Mouse (Mus musculus) ES-E14 (cell line): ENCODE data around the gene Gart. TPM values are rescaled to one million over a fixed set of nuclear protein-coding genes. Genes with fewer than 3 reads are reported as not detected.
A peak's percentile ranks its signal among the peaks of the same experiment; 100 is the strongest.

Source experiments
- DNase-seq: peaks from one replicate; pipeline ENCODE4 v3.0.0-alpha.2; 2013; ENCODE audit warnings: low read depth, low spot score
- H3K27ac ChIP-seq: 2 replicates; pipeline ENCODE4 v1.5.1; 2012; ENCODE audit warnings: low read depth, mild to moderate bottlenecking, low read length, moderate library complexity, mixed read lengths; ENCODE audit not compliant: poor library complexity, insufficient read depth, severe bottlenecking
- H3K36me3 ChIP-seq: 2 replicates; pipeline ENCODE4 v1.6.1; 2012; ENCODE audit warnings: mild to moderate bottlenecking, low read length, moderate library complexity, mixed read lengths; ENCODE audit not compliant: control insufficient read depth, poor library complexity, insufficient read depth, severe bottlenecking
- H3K4me1 ChIP-seq, 2 experiments: fragments of 150-350 bp in 1 of 2; sonication (generic) in 1 of 2; 2 replicates each; pipeline ENCODE4 v1.6.1; 2012; ENCODE audit warnings: low read length in 2 of 2, mild to moderate bottlenecking in 1 of 2, mixed read lengths in 1 of 2; ENCODE audit not compliant: control insufficient read depth in 2 of 2, insufficient read depth in 2 of 2, poor library complexity in 1 of 2
- H3K4me3 ChIP-seq, 2 experiments: fragments of 150-350 bp in 1 of 2; sonication (generic) in 1 of 2; 2 replicates each; pipeline ENCODE4 v1.5.1; 2012; ENCODE audit warnings: low read length in 2 of 2, low read depth in 1 of 2, mild to moderate bottlenecking in 1 of 2, mixed read lengths in 1 of 2; ENCODE audit not compliant: insufficient read depth in 1 of 2, poor library complexity in 1 of 2, severe bottlenecking in 1 of 2
- H3K9ac ChIP-seq: 2 replicates; pipeline ENCODE4 v1.6.1; 2012; ENCODE audit warnings: low read depth, mild to moderate bottlenecking, low read length, mixed read lengths; ENCODE audit not compliant: poor library complexity, insufficient read depth, severe bottlenecking
- H3K9me3 ChIP-seq: fragments of 150-350 bp; sonication (generic); 2 replicates; pipeline ENCODE4 v1.6.1; 2012; ENCODE audit warnings: low read depth, mild to moderate bottlenecking, low read length; ENCODE audit not compliant: control insufficient read depth, insufficient read depth
- CHD2 ChIP-seq: IDR thresholded peaks from 2 replicates; pipeline ENCODE4 v1.6.1; 2014; ENCODE audit warnings: mild to moderate bottlenecking, low read depth, low read length, inconsistent platforms
- HCFC1 ChIP-seq: IDR thresholded peaks from 2 replicates; pipeline ENCODE4 v1.6.1; 2012; ENCODE audit warnings: low read length, inconsistent platforms, borderline replicate concordance; ENCODE audit not compliant: insufficient read depth
- MAFK ChIP-seq: IDR thresholded peaks from 2 replicates; pipeline ENCODE4 v1.6.1; 2014; ENCODE audit warnings: mild to moderate bottlenecking, low read depth, low read length, inconsistent platforms; ENCODE audit not compliant: insufficient read depth
- ZC3H11A ChIP-seq: IDR thresholded peaks from 2 replicates; pipeline ENCODE4 v1.6.1; 2012; ENCODE audit warnings: low read depth, mild to moderate bottlenecking, inconsistent platforms, low read length, borderline replicate concordance
- ZNF384 ChIP-seq: IDR thresholded peaks from 2 replicates; pipeline ENCODE4 v1.6.1; 2012; ENCODE audit warnings: low read depth, low read length, inconsistent platforms
- in situ Hi-C, 2 experiments: fragments of 600-800 bp; cut with MboI; formaldehyde crosslinking; loops; one replicate each; pipeline ENCODE4 v1.15.1; 2025; ENCODE audit warnings: low sequenced_read_pairs in 2 of 2, inconsistent platforms in 1 of 2; ENCODE audit not compliant: unreplicated experiment in 2 of 2
- total RNA-seq: library from RNA; depleted of rRNA; stranded (reverse); fragments of 300-350 nt; gene quantifications from 2 replicates; pipeline ENCODE4 v1.2.3, GENCODE M21; 2012

Gart gene
- total RNA-seq, 1 experiment = 399 TPM

DNA sequence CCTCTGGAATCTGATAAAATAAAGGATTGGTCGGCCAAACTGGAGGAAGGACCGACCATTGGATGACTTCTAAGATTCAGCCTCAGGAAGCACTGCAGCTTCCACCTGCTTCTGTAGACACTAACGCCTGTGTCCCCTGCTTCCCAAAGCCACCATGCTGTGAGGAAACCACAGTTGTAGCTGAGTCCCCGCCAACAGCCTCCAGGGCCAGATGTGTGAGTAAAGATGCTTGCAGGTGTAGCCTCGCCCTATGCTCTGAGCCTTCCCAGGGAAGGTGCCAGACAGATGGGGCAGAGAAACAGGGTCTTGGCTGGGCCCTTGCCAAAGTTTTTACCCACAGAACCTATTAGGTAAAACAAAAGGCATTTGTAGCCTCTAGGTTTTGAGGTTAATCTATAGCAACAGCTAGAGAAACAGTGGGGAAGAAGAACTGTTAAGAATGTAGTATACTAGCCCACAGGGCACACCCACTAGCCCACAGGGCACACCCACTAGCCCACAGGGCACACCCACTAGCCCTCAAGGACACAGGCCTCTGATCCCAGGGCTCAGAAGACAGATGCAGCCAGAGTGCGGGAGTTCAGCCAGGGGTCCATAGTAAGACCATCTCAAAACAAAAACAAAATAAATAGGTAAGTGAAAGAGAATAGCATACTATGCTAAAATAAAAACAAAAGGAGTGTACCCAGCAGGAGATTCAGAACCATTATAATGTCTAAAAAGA lies 58.9 kb downstream of the Gart start:
- no peak overlapping the region for H3K27ac ChIP-seq
- peaks cover 0 to 11% of the 10 kb centered on the region in 2 experiments; a peak in 2 of 4 replicates for H3K4me1 ChIP-seq
- no peaks in the 10 kb centered on the region; the same call in 1 of the 2 replicates for H3K36me3 ChIP-seq
- no peaks in the 10 kb centered on the region for H3K9me3 ChIP-seq
- H3K9ac ChIP-seq = no peak overlapping the region
- peak; percentile 31 for DNase-seq
- in situ Hi-C loops = no loop called here
- no peak for TF ChIP-seq HCFC1
- TF ChIP-seq MAFK = no peak
- no peak for TF ChIP-seq CHD2
- TF ChIP-seq ZNF384 = no peak
- no peak for TF ChIP-seq ZC3H11A
- no peak overlapping the region for H3K4me3 ChIP-seq

DNA sequence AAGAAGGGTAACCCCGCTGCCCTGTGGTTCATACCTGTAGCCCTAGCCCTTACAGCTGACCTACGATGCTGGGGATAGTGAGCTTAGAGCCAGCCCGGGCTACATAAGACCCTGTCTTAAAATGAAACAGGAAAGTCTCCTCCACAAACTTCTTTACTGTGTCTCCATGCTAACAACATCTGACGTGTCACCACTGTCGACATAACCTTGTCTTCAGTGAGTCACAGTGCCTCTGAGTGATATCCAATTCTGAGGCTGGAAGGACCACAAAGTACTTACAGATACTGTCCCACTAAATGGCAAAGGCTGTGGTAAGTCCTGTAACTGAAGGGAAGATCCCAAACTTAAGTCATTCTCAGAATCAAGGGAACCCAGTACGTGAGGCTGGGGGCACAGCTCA lies 60.5 kb downstream of the Gart start:
- in situ Hi-C loops = no loop called here
- H3K9me3 ChIP-seq = no peaks in the 10 kb centered on the region
- H3K27ac ChIP-seq = no peak overlapping the region
- TF ChIP-seq CHD2 (no peak), HCFC1 (no peak), MAFK (no peak), ZNF384 (no peak), ZC3H11A (no peak)
- peaks cover 3% of the 10 kb centered on the region; the same call in 1 of the 2 replicates for H3K36me3 ChIP-seq
- no peak overlapping the region for H3K9ac ChIP-seq
- DNase-seq = no peak
- H3K4me1 ChIP-seq = peaks cover 0 to 11% of the 10 kb centered on the region in 2 experiments; a peak in 2 of 4 replicates
- no peak overlapping the region for H3K4me3 ChIP-seq

DNA sequence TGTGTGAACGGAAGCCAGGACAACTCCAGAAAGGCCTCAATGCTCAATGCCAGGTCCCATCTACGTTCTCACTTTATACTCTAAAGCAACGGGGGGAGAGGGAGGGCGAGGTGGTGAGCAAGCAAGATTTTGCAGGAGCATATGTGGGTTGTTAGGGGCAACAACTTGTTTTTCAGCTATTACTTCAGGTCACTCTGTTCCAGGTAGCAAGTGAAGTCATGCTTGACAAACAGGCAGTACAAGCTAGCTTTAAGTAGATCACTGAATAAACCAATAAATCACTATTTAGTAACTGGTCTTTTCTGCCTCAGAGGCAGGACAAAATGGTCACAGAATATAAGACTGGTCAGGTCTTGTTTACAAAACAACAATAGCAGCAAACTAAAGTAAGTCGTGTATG lies 61.1 kb downstream of the Gart start:
- H3K4me3 ChIP-seq = no peak overlapping the region
- no peak for TF ChIP-seq CHD2
- no peak for TF ChIP-seq MAFK
- no peak for TF ChIP-seq ZC3H11A
- TF ChIP-seq ZNF384 = no peak
- TF ChIP-seq HCFC1 = no peak
- peaks cover 4% of the 10 kb centered on the region; the same call in 1 of the 2 replicates for H3K36me3 ChIP-seq
- peaks cover 0 to 11% of the 10 kb centered on the region in 2 experiments; a peak in 2 of 4 replicates for H3K4me1 ChIP-seq
- DNase-seq = no peak
- no peak overlapping the region for H3K9ac ChIP-seq
- H3K9me3 ChIP-seq = no peaks in the 10 kb centered on the region
- in situ Hi-C loops = no loop called here
- H3K27ac ChIP-seq = no peak overlapping the region

DNA sequence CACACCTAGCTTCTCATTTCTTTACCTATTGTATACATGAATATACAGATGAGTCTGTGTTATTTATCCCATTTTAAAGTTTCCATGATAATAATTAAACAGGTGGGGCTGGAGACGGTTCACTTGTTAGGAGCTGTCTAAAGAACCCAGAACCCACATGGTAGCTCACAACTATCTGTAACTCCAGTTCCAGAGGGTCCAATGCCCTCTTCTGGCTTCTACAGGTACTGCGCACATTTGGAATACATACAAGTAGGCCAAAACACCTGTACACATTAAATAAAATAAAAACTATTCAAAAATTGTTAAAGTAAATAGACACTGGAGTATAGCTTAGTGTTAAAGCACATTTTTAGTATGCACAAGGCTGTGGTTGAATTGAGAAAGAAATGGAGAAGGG lies 64.4 kb downstream of the Gart start:
- peaks cover 4% of the 10 kb centered on the region; the same call in 1 of the 2 replicates for H3K36me3 ChIP-seq
- H3K9me3 ChIP-seq = no peaks in the 10 kb centered on the region
- peak; percentile 52 for DNase-seq
- TF ChIP-seq ZC3H11A (peak; percentile 33; the same call in 1 of the 2 replicates), CHD2 (no peak)
- H3K27ac ChIP-seq = no peak overlapping the region
- H3K4me3 ChIP-seq = no peak overlapping the region
- H3K9ac ChIP-seq = no peak overlapping the region
- in situ Hi-C loops = no loop called here
- no peaks in the 10 kb centered on the region for H3K4me1 ChIP-seq
